Mouse (Mus musculus) gastrocnemius, postnatal 36 days (tissue): ENCODE data around the gene Tnfrsf14. TPM values are rescaled to one million over a fixed set of nuclear protein-coding genes. Genes with fewer than 3 reads are reported as not detected.

Source experiments
- DNase-seq, 2 experiments: peaks; one replicate each; pipeline ENCODE4 v3.0.0; 2022
- intact Hi-C: fragments of 180-260 bp; cut with DNase I; formaldehyde crosslinking; loops from one replicate; pipeline ENCODE4 v1.15.1; 2025
- total RNA-seq, 2 experiments: library from RNA; stranded (reverse); gene quantifications; 2 replicates each; pipeline ENCODE4 v1.2.3; 2021

Tnfrsf14 gene
- total RNA-seq, 2 experiments from 2014 or later: 1.4 to 1.6 TPM

- intact Hi-C loops: no loop called here
- no peak for DNase-seq
These were observed 3.0 kb downstream of the Tnfrsf14 start for GRCm38 (mm10) chr4:154925413-154925812.

GRCm38 (mm10) chr4:154922931-154923330 is 5.4 kb downstream of the Tnfrsf14 start:
- DNase-seq: no peak
- intact Hi-C loops: no loop called here

GRCm38 (mm10) chr4:154922291-154922690 is 6.1 kb downstream of the Tnfrsf14 start:
- DNase-seq: no peak

GRCm38 (mm10) chr4:154916662-154917061 is 11.7 kb downstream of the Tnfrsf14 start:
- intact Hi-C loops: no loop called here
- DNase-seq: no peak

More at GRCm38 (mm10) chr4:154922291-154922690, 6.1 kb downstream of the Tnfrsf14 start:
- intact Hi-C loops: no loop called here

GRCm38 (mm10) chr4:154915286-154915685 is 13.1 kb downstream of the Tnfrsf14 start:
- intact Hi-C loops: no loop called here
- no peak for DNase-seq

- no peak for DNase-seq
- intact Hi-C loops: no loop called here
These were observed 13.7 kb downstream of the Tnfrsf14 start for GRCm38 (mm10) chr4:154914707-154915106.

GRCm38 (mm10) chr4:154914252-154914651 is 14.1 kb downstream of the Tnfrsf14 start:
- intact Hi-C loops: no loop called here
- DNase-seq: no peak

GRCm38 (mm10) chr4:154913845-154914244 is 14.5 kb downstream of the Tnfrsf14 start:
- intact Hi-C loops: no loop called here
- DNase-seq: no peak

GRCm38 (mm10) chr4:154911644-154912043 is 16.7 kb downstream of the Tnfrsf14 start:
- intact Hi-C loops: no loop called here
- DNase-seq: no peak

- intact Hi-C loops: no loop called here
- no peak for DNase-seq
These were observed 17.5 kb downstream of the Tnfrsf14 start for GRCm38 (mm10) chr4:154910606-154911522.

- intact Hi-C loops: loop anchor here (2.0 kb wide), 1 partner anchor 30 kb away; no protein-coding TSS in a partner anchor
These were observed 19.9 kb downstream of the Tnfrsf14 start for GRCm38 (mm10) chr4:154908490-154908889.

GRCm38 (mm10) chr4:154907833-154908232 is 20.5 kb downstream of the Tnfrsf14 start:
- intact Hi-C loops: loop anchor here (2.0 kb wide), 1 partner anchor 29 kb away; no protein-coding TSS in a partner anchor
- peak in 1 of 2 experiments; percentile 60 for DNase-seq

More at GRCm38 (mm10) chr4:154908490-154908889, 19.9 kb downstream of the Tnfrsf14 start:
- no peak for DNase-seq

GRCm38 (mm10) chr4:154904185-154905071 is 23.9 kb downstream of the Tnfrsf14 start:
- peak in 1 of 2 experiments; percentile 34 for DNase-seq
- intact Hi-C loops: no loop called here

GRCm38 (mm10) chr4:154902371-154902770 is 26.0 kb downstream of the Tnfrsf14 start:
- DNase-seq: no peak
- intact Hi-C loops: no loop called here

GRCm38 (mm10) chr4:154898506-154899446 is 29.6 kb downstream of the Tnfrsf14 start, which contains the start of gene Fam213b:
Gene Fam213b, minus strand, starts transcription at chr4:154899135.
- DNase-seq: peak; percentile 58 to 66
- intact Hi-C loops: no loop called here

GRCm38 (mm10) chr4:154897676-154898465 is 30.5 kb downstream of the Tnfrsf14 start:
- intact Hi-C loops: no loop called here
- DNase-seq: peak in 1 of 2 experiments; percentile 54

- DNase-seq: no peak
- intact Hi-C loops: no loop called here
These were observed 32.8 kb downstream of the Tnfrsf14 start for GRCm38 (mm10) chr4:154895549-154895948.

- no peak for DNase-seq
- intact Hi-C loops: no loop called here
These were observed 37.5 kb downstream of the Tnfrsf14 start for GRCm38 (mm10) chr4:154890887-154891286.
